In genomic region chr3:63221867-63222591, GRCm38 (mm10) we compare ENCODE assay signal across 13 mouse cellular contexts. TPM values are rescaled to one million over a fixed set of nuclear protein-coding genes. Genes with fewer than 3 reads are reported as not detected.
"Had no signal": no experiment of that assay in that cellular context is flagged by ENCODE, and none has a peak within 500 bp of the region (broad histone marks: within the 10 kb centered on the region; RNA-seq: fewer than 3 reads in every experiment).

No protein-coding gene starts in this region.

- H3K9me3 ChIP-seq: liver, embryonic 13.5 days had no signal

- H3K4me1 ChIP-seq: liver, embryonic 13.5 days had no signal

- H3K4me3 ChIP-seq: left cerebral cortex, adult 2 months; liver, embryonic 13.5 days had no signal

- ATAC-seq: intestine, postnatal 0 days had no signal

- H3K27ac ChIP-seq: left cerebral cortex, adult 2 months; liver, embryonic 13.5 days had no signal

- H3K27me3 ChIP-seq: liver, embryonic 13.5 days had no signal

- H3K9ac ChIP-seq: liver, embryonic 13.5 days had no signal

- H3K36me3 ChIP-seq: liver, embryonic 13.5 days had no signal

- DNase-seq: kidney, postnatal 25 days; layer of hippocampus, postnatal 36 days; liver, embryonic 13.5 days; lung, adult 2 months; lung, postnatal 14 days; lung, postnatal 4 days; midbrain, embryonic 14.5 days; thymus, postnatal 25 days had no signal

- H3K4me2 ChIP-seq: liver, embryonic 13.5 days; midbrain, embryonic 11.5 days had no signal

RNA-seq across cellular contexts. Expression of gene Mme, which starts 19.3 kb away (rescaled TPM):
- total RNA-seq: megakaryocyte progenitor cell, adult 5-6 weeks; megakaryocyte-erythroid progenitor cell, adult 5-6 weeks had no signal
